Mouse (Mus musculus): ENCODE data around the gene 9130230L23Rik. TPM values are rescaled to one million over a fixed set of nuclear protein-coding genes. Genes with fewer than 3 reads are reported as not detected.

The 9130230L23Rik gene
- polyA plus RNA-seq, 1 experiment = not detected

- H3K4me3 ChIP-seq (replicated peaks) = no peak overlapping the region
- H3K27me3 ChIP-seq (ENCODE audit: control insufficient read depth) = no peaks in the 10 kb centered on the region
- H3K36me3 ChIP-seq (ENCODE audit: control insufficient read depth) = no peaks in the 10 kb centered on the region; the same call in 1 of the 2 replicates
- no peak for TF ChIP-seq GATA1 (IDR thresholded peaks at IDR 0.05; ENCODE audit: low read length)
- no peak for TF ChIP-seq TAL1 (IDR thresholded peaks at IDR 0.05; ENCODE audit: low read length)
- H3K4me1 ChIP-seq (ENCODE audit: control insufficient read depth) = peaks cover 8% of the 10 kb centered on the region
- H3K9me3 ChIP-seq (ENCODE audit: control insufficient read depth, low read length) = no peaks in the 10 kb centered on the region
Measured at GRCm38 (mm10) chr5:66036440-66037054, 32.5 kb upstream of the 9130230L23Rik start.

DNA sequence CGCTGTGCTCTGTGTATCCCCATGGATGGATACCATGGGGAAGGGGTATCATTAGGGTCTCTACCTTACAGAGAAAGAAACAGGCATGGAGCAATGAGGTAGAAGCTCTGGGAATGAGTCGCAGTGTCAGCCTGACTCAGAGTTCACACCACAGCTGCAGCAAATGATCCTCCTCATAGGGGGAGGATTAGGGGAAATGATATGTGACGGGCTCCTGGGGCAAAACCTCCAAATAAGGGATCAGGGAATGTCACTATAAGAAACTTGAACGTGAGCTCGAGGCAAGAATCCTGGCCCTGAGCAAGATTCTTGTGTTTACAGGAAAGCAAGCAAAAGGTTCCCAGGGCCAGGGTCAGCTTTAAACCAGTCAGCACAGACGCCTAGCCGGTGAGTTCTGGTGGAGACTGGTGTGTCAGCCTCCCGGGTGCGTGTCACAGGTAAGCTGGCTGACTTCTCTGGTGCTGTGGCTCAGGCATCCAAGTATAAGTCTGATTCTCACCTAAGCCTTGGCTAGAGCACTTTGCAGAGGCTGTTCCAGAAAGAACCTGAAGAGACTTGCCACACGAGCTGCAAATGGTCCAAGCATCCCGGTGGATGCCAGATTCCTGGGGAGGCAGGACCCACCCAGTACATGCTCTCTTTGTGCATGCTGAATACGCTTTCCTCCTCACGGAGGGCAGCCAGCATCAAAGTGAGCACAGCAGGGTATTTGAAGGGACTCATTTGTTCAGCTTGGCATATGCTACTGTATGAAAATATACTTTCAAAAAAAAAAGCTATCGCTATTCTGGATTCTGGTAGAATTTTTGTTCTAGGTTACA is 30.5 kb upstream of the 9130230L23Rik start:
- H3K4me3 ChIP-seq (replicated peaks) = no peak overlapping the region
- TF ChIP-seq TAL1 (IDR thresholded peaks at IDR 0.05; ENCODE audit: low read length) (no peak), GATA1 (IDR thresholded peaks at IDR 0.05; ENCODE audit: low read length) (no peak)
- no peaks in the 10 kb centered on the region for H3K9me3 ChIP-seq (ENCODE audit: control insufficient read depth, low read length)
- no peaks in the 10 kb centered on the region; the same call in 1 of the 2 replicates for H3K36me3 ChIP-seq (ENCODE audit: control insufficient read depth)
- H3K4me1 ChIP-seq (ENCODE audit: control insufficient read depth) = peaks cover 13% of the 10 kb centered on the region
- H3K27me3 ChIP-seq (ENCODE audit: control insufficient read depth) = no peaks in the 10 kb centered on the region

GRCm38 (mm10) chr5:66032826-66033225 is 28.7 kb upstream of the 9130230L23Rik start:
- Histone ChIP-seq H3K36me3 (ENCODE audit: control insufficient read depth) (no peaks in the 10 kb centered on the region; the same call in 1 of the 2 replicates), H3K4me1 (ENCODE audit: control insufficient read depth) (peaks cover 13% of the 10 kb centered on the region), H3K9me3 (ENCODE audit: control insufficient read depth, low read length) (no peaks in the 10 kb centered on the region), H3K4me3 (replicated peaks) (no peak overlapping the region), H3K27me3 (ENCODE audit: control insufficient read depth) (no peaks in the 10 kb centered on the region)
- TF ChIP-seq TAL1 (IDR thresholded peaks at IDR 0.05; ENCODE audit: low read length) = no peak
- no peak for TF ChIP-seq GATA1 (IDR thresholded peaks at IDR 0.05; ENCODE audit: low read length)

GRCm38 (mm10) chr5:66031699-66032098 is 27.6 kb upstream of the 9130230L23Rik start:
- H3K27me3 ChIP-seq (ENCODE audit: control insufficient read depth) = no peaks in the 10 kb centered on the region
- TF ChIP-seq GATA1 (IDR thresholded peaks at IDR 0.05; ENCODE audit: low read length) (no peak), TAL1 (IDR thresholded peaks at IDR 0.05; ENCODE audit: low read length) (no peak)
- no peak overlapping the region for H3K4me3 ChIP-seq (replicated peaks)
- peaks cover 13% of the 10 kb centered on the region for H3K4me1 ChIP-seq (ENCODE audit: control insufficient read depth)
- H3K36me3 ChIP-seq (ENCODE audit: control insufficient read depth) = peaks cover 4% of the 10 kb centered on the region; the same call in 1 of the 2 replicates
- H3K9me3 ChIP-seq (ENCODE audit: control insufficient read depth, low read length) = peaks cover 5% of the 10 kb centered on the region

GRCm38 (mm10) chr5:66028232-66028631 is 24.1 kb upstream of the 9130230L23Rik start:
- Histone ChIP-seq H3K36me3 (ENCODE audit: control insufficient read depth) (peaks cover 12% of the 10 kb centered on the region), H3K4me1 (ENCODE audit: control insufficient read depth) (peaks cover 13% of the 10 kb centered on the region), H3K4me3 (replicated peaks) (no peak overlapping the region), H3K9me3 (ENCODE audit: control insufficient read depth, low read length) (peaks cover 17% of the 10 kb centered on the region), H3K27me3 (ENCODE audit: control insufficient read depth) (no peaks in the 10 kb centered on the region)
- no peak for TF ChIP-seq TAL1 (IDR thresholded peaks at IDR 0.05; ENCODE audit: low read length)
- TF ChIP-seq GATA1 (IDR thresholded peaks at IDR 0.05; ENCODE audit: low read length) = no peak

DNA sequence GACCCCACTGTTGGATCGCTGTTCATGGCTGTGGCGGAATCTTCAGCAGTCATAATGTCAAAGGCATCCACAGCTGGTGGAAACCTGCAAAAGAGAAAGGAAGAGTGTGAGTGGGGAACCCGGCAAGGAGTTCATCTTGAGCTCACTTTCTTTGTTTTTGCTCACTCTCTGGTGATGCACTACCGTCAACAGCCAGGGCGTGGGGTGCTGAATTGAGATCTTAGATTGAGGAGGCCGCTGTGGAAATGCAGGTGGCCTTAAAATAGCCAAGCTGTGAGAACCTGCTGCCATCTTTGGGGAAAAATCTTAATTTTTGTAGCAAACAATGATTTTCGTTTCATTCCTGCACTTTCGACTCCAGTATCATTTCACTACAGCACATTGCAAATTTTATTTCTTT is 23.1 kb upstream of the 9130230L23Rik start:
- H3K4me3 ChIP-seq (replicated peaks) = no peak overlapping the region
- no peak for TF ChIP-seq GATA1 (IDR thresholded peaks at IDR 0.05; ENCODE audit: low read length)
- TF ChIP-seq TAL1 (IDR thresholded peaks at IDR 0.05; ENCODE audit: low read length) = no peak
- H3K4me1 ChIP-seq (ENCODE audit: control insufficient read depth) = peaks cover 11% of the 10 kb centered on the region
- no peaks in the 10 kb centered on the region for H3K27me3 ChIP-seq (ENCODE audit: control insufficient read depth)
- peaks cover 18% of the 10 kb centered on the region for H3K36me3 ChIP-seq (ENCODE audit: control insufficient read depth)
- H3K9me3 ChIP-seq (ENCODE audit: control insufficient read depth, low read length) = peaks cover 17% of the 10 kb centered on the region

GRCm38 (mm10) chr5:66026796-66027195 is 22.7 kb upstream of the 9130230L23Rik start:
- Histone ChIP-seq H3K36me3 (ENCODE audit: control insufficient read depth) (peaks cover 18% of the 10 kb centered on the region), H3K27me3 (ENCODE audit: control insufficient read depth) (no peaks in the 10 kb centered on the region), H3K4me1 (ENCODE audit: control insufficient read depth) (peaks cover 7% of the 10 kb centered on the region), H3K9me3 (ENCODE audit: control insufficient read depth, low read length) (peaks cover 17% of the 10 kb centered on the region), H3K4me3 (replicated peaks) (no peak overlapping the region)
- TF ChIP-seq TAL1 (IDR thresholded peaks at IDR 0.05; ENCODE audit: low read length) (no peak), GATA1 (IDR thresholded peaks at IDR 0.05; ENCODE audit: low read length) (no peak)

GRCm38 (mm10) chr5:66015449-66015961 is 11.4 kb upstream of the 9130230L23Rik start:
- peaks cover 2% of the 10 kb centered on the region for H3K9me3 ChIP-seq (ENCODE audit: control insufficient read depth, low read length)
- no peak overlapping the region for H3K4me3 ChIP-seq (replicated peaks)
- no peaks in the 10 kb centered on the region for H3K27me3 ChIP-seq (ENCODE audit: control insufficient read depth)
- H3K36me3 ChIP-seq (ENCODE audit: control insufficient read depth) = peaks cover 2% of the 10 kb centered on the region; the same call in 1 of the 2 replicates
- H3K4me1 ChIP-seq (ENCODE audit: control insufficient read depth) = no peaks in the 10 kb centered on the region
- TF ChIP-seq GATA1 (IDR thresholded peaks at IDR 0.05; ENCODE audit: low read length) (no peak), TAL1 (IDR thresholded peaks at IDR 0.05; ENCODE audit: low read length) (no peak)

DNA sequence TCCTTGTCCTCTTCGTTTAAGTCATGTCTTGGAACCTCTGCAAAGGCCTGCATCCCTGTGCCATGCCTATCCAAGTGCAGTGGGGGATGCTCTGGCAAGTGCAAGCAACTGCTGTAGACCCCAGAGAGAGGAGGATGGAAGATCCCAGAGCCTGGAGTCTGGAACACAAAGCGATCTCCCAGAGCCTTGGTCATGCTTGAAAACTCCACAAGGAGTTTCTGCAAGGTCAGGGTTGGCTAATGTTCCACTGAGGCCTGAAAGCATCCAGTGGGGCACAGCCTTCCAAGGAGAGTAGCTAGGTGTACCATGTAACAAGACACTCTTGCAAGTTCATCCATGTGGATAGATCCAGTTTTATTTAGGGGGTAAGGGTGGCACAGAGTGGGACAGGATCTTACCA is 10.4 kb upstream of the 9130230L23Rik start:
- TF ChIP-seq GATA1 (IDR thresholded peaks at IDR 0.05; ENCODE audit: low read length) (no peak), TAL1 (IDR thresholded peaks at IDR 0.05; ENCODE audit: low read length) (no peak)
- Histone ChIP-seq H3K9me3 (ENCODE audit: control insufficient read depth, low read length) (peaks cover 2% of the 10 kb centered on the region; the same call in 1 of the 2 replicates), H3K4me1 (ENCODE audit: control insufficient read depth) (no peaks in the 10 kb centered on the region), H3K4me3 (replicated peaks) (no peak overlapping the region), H3K27me3 (ENCODE audit: control insufficient read depth) (no peaks in the 10 kb centered on the region), H3K36me3 (ENCODE audit: control insufficient read depth) (peaks cover 2% of the 10 kb centered on the region; the same call in 1 of the 2 replicates)
